Comparison of ENCODE assay signal across 8 mouse cellular contexts in genomic region chr10:121409717-121410116, GRCm38 (mm10). TPM values are rescaled to one million over a fixed set of nuclear protein-coding genes. Genes with fewer than 3 reads are reported as not detected.
DNase-seq lines count a peak whose midpoint lies in the region; ATAC-seq and TF ChIP-seq lines count a peak whose summit lies in the region.

No protein-coding gene starts in this region.

- H3K27ac ChIP-seq in forebrain, postnatal 0 days (ENCODE audit: low read depth, low read length) = no peak overlapping the region
- H3K27ac ChIP-seq in forebrain, embryonic 16.5 days (ENCODE audit: low read length) = no peak overlapping the region

- H3K4me3 ChIP-seq in forebrain, postnatal 0 days (ENCODE audit: low read depth, low read length) = no peak overlapping the region
- no peak overlapping the region for H3K4me3 ChIP-seq in forebrain, embryonic 16.5 days (replicated peaks; ENCODE audit: low read length)

- 72% methylated on average over 7 of the region's 7 CpGs for WGBS in forebrain, postnatal 0 days
- WGBS in forebrain, embryonic 16.5 days = 72% methylated on average over 7 of the region's 7 CpGs

- peak; percentile 70 for DNase-seq in forebrain, postnatal 0 days
- DNase-seq in spleen, adult 12 weeks (ENCODE audit: low spot score) = peak; percentile 26
- no peak for DNase-seq in spleen, postnatal 14 days (ENCODE audit: low spot score in 2 of 2)
- peak; percentile 50 for DNase-seq in cerebellum, adult 8-10 months
- peak; percentile 56 to 64 for DNase-seq in kidney, postnatal 25 days
- peak; percentile 53 for DNase-seq in skeletal muscle tissue, adult 2 months (ENCODE audit: low read depth, low spot score)
- DNase-seq in left cerebral cortex, adult 8-10 months (ENCODE audit: low spot score in 2 of 2) = no peak

- TF ChIP-seq CTCF in forebrain, postnatal 0 days (IDR thresholded peaks at IDR 0.05; ENCODE audit: low read depth) = peak; percentile 82

- no peaks in the 10 kb centered on the region for H3K9me3 ChIP-seq in forebrain, postnatal 0 days (ENCODE audit: low read length)
- H3K9me3 ChIP-seq in forebrain, embryonic 16.5 days (ENCODE audit: control insufficient read depth, low read length) = no peaks in the 10 kb centered on the region

- ATAC-seq in forebrain, postnatal 0 days = no peak
- no peak for ATAC-seq in forebrain, embryonic 16.5 days

- no peak overlapping the region for H3K4me2 ChIP-seq in forebrain, postnatal 0 days (ENCODE audit: low read depth)
- H3K4me2 ChIP-seq in forebrain, embryonic 16.5 days (ENCODE audit: low read length) = no peak overlapping the region

- H3K27me3 ChIP-seq in forebrain, postnatal 0 days (ENCODE audit: insufficient read depth, low read length) = no peaks in the 10 kb centered on the region
- H3K27me3 ChIP-seq in forebrain, embryonic 16.5 days (replicated peaks; ENCODE audit: control insufficient read depth, insufficient read depth, low read length) = no peaks in the 10 kb centered on the region

- peaks cover 3% of the 10 kb centered on the region; the same call in 1 of the 2 replicates for H3K36me3 ChIP-seq in forebrain, postnatal 0 days (ENCODE audit: insufficient read depth)
- no peaks in the 10 kb centered on the region for H3K36me3 ChIP-seq in forebrain, embryonic 16.5 days (ENCODE audit: control insufficient read depth, insufficient read depth)

- no peaks in the 10 kb centered on the region for H3K4me1 ChIP-seq in forebrain, postnatal 0 days (ENCODE audit: insufficient read depth)
- H3K4me1 ChIP-seq in forebrain, embryonic 16.5 days (replicated peaks; ENCODE audit: control insufficient read depth, insufficient read depth, low read length) = no peaks in the 10 kb centered on the region

- no peak overlapping the region for H3K9ac ChIP-seq in forebrain, postnatal 0 days
- H3K9ac ChIP-seq in forebrain, embryonic 16.5 days (replicated peaks; ENCODE audit: low read depth, low read length) = no peak overlapping the region

RNA-seq across cellular contexts. Expression of gene Gns, which starts 44.8 kb away (rescaled TPM):
- 44.7 and 67.8 TPM in 2 replicates for total RNA-seq in forebrain, postnatal 0 days (2014; rRNA removed)
- 31.4 and 40.4 TPM in 2 replicates for polyA plus RNA-seq in forebrain, postnatal 0 days (2015; fragmentation: Nextera tagmentation; extraction: Ambion mirVana)
- polyA plus RNA-seq in forebrain, embryonic 16.5 days (2015; fragmentation: Nextera tagmentation; extraction: Ambion mirVana) = 35.2 and 35.6 TPM in 2 replicates
- 100 to 1,000 TPM in 2 of 4 experiments, 10 to 100 TPM in 2; 87.2 to 126 (median 99.0) TPM for total RNA-seq in left cerebral cortex, adult 8-10 months (2022)

RNA-seq across cellular contexts. Expression of gene Tbc1d30, which starts 58.6 kb away (rescaled TPM):
- total RNA-seq in forebrain, postnatal 0 days (2014; rRNA removed) = 34.7 and 36.0 TPM in 2 replicates
- polyA plus RNA-seq in forebrain, postnatal 0 days (2015; fragmentation: Nextera tagmentation; extraction: Ambion mirVana) = 5.6 and 7.5 TPM in 2 replicates
- polyA plus RNA-seq in forebrain, embryonic 16.5 days (2015; fragmentation: Nextera tagmentation; extraction: Ambion mirVana) = 11.5 and 12.5 TPM in 2 replicates
- 10 to 100 TPM; 80.6 to 89.9 (median 82.3) TPM for total RNA-seq in left cerebral cortex, adult 8-10 months (2022)

Comparison
In these comparisons a context has a peak if more than half of its experiments do, and no peak if none do; other contexts are left out.
1. DNase-seq: peak in forebrain, postnatal 0 days (single experiment), spleen, adult 12 weeks (single experiment), cerebellum, adult 8-10 months (single experiment), kidney, postnatal 25 days (2 of 2) and skeletal muscle tissue, adult 2 months (single experiment); none in spleen, postnatal 14 days (0 of 2) and left cerebral cortex, adult 8-10 months (0 of 2).